Mouse (Mus musculus) left cerebral cortex, postnatal 4 days (tissue): ENCODE measurements at regions not wholly inside any gene's neighbourhood (a gene's known extent, or its start where the extent isn't known, plus 50 kb on each side); places are given as distances from the start of the nearest gene placed in this dataset.

Experiments used
- DNase-seq: peaks from one replicate; pipeline ENCODE4 v3.0.0-alpha.2; 2022
- intact Hi-C: fragments of 180-260 bp; cut with DNase I; formaldehyde crosslinking; loops from one replicate; pipeline ENCODE4 v1.15.1; 2025

DNA sequence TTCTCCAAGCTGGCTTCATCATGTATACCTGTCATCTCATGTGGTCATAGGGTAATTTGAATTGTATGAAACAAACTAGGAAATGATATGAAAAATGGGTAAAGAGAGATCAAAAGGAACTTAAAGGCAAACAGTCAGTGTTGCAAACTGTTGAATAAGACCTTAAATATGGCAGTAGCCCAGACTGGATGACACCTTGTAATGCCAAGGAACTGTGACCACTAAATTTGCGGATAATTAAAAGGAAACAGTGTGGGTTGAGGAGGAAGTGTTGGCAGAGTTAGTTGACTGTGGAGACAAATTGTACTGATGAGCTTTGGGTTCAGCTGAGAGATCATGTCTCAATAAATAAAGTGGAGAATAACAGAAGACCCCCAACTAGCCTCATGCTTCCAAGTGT lies 147.3 kb upstream of the Rasa1 start:
- no peak for DNase-seq
- intact Hi-C loops = no loop called here

DNA sequence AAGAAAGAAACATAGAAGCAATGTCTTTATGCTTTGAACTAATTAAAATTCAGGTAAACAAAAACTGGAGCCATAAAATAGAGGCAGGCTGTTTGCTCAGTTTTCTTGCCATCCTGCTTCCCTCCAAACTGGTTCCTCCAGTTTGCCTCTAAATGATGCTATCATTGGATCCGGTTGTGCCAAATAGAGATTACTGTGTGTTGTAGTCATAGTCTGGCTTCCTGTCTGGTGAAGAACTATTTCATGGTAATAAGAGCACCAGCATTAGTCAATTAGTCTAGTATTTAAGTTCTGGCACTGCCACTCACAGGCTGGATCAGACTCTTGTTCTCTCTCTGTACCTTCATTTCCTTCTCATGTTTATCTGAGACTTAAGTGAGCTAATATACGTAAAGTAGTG lies 141.9 kb upstream of the Rasa1 start:
- no peak for DNase-seq
- intact Hi-C loops = no loop called here

DNA sequence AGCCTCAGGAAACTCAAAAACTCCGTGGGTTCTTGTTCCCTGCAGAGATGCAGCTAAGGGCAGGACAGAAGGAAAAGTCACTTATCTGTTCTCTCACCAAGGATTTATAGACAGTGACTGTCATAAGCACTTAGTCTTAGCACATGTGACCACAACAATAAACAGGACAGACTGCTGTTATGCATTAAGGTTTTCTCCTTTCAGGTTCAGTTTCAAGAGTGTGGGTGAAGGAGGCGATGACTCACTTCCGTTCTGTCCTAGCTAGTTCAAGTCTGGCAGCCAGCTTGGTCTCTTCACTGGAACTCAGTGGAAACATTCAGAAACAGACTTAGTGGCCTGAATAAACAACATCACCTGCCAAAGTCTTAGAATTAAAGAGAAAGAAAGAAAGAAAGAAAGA lies 141.1 kb upstream of the Rasa1 start:
- no peak for DNase-seq
- intact Hi-C loops = no loop called here

DNA sequence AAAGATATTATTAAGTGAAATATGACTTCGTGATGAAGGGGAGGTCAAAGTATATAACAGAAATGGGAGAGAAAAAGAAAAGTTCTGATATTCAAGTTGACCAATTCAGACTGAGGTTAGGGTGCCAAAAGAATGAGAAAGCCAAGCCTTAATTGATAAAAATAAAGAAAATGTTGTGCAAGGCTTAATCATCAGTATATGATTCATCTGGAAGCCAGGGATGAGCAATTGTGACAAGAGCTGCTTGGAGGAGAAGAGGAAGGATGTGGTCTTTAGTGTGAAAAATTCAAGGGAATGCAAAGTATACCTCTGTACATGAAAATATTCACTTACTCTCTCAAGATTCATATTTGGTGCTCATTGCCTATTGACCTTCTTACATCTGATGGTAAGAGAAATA lies 129.7 kb upstream of the Rasa1 start:
- no peak for DNase-seq
- intact Hi-C loops = no loop called here

DNA sequence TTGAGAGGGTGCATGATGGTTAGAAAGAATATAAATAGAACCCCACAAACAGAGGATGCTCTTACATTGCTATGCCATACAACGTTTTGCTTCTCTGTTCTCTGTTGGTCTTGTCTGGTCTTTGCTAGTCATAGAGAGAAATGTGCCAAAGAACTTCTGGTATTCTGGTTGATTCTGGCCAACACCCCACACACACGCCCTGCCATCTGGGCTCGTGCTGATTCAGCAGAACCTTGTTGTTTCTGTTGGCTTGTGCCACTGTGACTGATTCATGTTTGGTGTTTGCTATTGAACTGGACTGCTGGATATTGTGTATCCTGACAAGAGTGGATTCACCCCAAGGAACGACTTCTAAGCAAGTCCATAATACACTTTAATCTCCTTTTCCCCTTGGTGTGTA lies 126.0 kb upstream of the Rasa1 start:
- DNase-seq = no peak
- intact Hi-C loops = no loop called here

DNA sequence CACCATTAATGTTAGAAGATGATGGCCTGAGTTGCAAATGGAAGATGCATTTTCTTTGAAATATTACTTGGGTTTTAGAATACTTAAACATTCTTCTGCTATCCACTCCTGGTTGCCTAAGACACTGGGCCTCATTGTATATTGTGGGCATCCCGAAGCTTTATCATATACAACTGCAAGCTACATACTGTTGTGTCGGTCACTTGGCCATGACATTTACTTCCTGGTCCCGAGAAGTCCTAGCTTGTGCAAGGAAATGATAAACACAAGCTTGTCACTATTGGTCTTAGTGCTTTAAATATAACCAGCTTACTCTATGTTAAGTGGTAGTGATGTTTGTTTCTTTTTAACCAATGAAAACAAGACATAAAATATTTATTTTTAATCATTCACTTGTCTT lies 122.4 kb upstream of the Rasa1 start:
- intact Hi-C loops = no loop called here
- no peak for DNase-seq

DNA sequence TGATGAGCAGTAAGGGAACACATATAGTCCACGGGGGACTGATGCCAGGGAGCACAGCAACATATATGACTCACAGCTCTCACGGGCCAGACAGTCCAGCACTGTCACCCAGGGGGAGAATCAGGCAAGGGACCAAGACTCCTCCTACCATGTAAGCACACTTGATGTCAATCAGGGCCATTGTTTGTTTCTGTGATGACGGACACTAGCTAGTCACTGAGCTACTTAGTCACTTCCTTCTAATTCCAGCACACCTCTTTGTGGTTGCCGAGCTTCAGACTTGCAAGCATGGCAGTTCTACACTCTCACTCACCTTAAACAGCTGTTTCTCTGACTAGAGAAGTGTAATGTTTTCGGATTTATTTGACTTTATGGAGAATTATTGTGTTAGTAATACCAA lies 109.9 kb upstream of the Rasa1 start:
- DNase-seq = no peak

DNA sequence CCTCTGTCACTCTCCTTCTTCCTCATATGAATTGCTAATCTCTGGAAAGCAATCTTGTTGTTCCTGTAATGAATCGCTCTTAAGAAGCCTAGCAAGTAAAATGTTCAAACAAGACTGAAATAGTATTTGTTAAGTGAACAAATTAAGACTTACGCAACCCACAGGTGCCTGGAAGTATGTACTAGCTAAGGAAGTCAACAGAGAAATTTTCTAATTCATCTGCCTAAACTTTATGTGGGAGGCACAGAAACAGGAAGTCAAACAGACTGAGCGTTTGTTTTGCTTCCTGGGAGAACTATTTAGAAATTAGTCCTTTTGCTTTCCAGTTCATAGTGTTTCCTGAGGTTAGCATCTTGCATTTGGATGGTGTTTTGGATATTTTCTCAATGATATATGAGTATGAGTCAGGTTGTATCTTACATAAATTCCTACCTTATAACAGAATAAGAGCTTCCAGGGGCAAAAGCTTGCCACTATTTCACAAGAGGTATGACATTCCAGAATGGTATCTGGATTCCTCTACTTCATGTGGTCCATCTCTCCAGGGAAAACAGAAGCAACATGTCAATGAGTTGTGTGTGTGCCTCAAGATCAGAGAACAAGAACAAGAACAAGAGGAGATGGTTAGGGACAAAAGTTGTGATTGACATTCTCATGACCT lies 87.5 kb upstream of the Rasa1 start:
- DNase-seq = no peak
- intact Hi-C loops = no loop called here

More for the DNA sequence above, 109.9 kb upstream of the Rasa1 start:
- intact Hi-C loops = no loop called here

DNA sequence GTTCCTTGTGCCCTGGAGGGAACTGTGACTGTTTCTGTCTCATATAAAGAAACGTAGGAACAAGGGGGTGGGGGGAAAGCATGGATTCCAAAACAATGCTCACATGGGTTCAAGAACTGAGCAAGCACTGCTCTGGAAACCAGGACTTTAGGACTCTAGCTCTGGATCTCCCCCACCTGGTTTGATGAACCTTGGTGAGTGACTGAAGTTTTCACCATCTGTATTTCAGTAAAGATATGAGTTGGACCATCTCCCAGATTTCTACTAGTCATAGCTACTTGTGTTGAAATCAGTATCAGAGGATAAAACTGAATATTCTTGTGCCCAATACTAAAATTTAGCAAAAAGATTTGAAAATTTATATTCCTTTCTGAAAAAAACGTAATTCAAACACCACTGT lies 70.7 kb upstream of the Rasa1 start:
- intact Hi-C loops = no loop called here
- no peak for DNase-seq

DNA sequence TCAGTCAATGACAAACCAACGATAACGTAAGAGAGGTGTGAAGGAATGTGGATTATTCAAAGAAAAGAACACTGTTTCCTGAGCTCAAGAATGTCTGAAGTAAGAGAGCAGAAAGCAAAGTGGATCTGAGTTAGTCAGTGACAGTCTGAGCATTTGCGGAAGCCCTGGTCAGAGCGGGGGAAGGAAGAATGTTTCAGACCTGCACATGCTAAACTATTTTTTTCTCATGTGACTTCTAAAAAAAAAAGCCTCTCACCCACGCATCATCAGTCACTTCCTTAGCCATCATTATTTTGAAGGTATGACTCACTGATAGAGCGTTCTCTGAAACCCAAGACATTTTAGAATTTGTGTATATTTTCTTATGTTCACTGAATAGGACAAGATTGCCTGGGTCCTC lies 70.2 kb upstream of the Rasa1 start:
- intact Hi-C loops = no loop called here
- DNase-seq = no peak

DNA sequence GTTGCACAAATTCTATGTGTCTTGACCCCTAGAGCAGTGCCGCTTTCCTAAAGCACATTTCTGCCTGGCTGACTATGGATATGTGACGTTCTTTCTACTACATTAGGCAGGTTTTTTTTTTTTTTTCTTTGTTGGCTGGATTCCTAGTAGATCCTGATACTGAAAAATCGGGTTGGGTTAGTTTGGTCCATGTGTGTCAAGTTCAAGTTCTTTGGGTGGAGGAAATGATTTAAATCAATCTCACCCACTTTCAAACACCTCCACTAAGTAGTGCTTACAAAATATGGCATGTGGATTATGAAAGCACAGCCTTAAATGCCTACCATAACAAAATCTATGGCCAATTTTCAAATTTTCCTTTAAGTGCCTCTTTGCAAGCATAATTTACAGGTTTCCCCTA lies 63.1 kb upstream of the Rasa1 start:
- intact Hi-C loops = no loop called here
- no peak for DNase-seq
